Mouse (Mus musculus) spleen, adult 2 months (tissue): ENCODE results near the gene Chst15.

Experiments
- CTCF ChIP-seq: fragments of 200-500 bp; IDR thresholded peaks from 2 replicates; pipeline ENCODE4 v1.5.1; 2011; ENCODE audit warnings: mild to moderate bottlenecking, inconsistent platforms; ENCODE audit not compliant: insufficient read depth, insufficient read length, insufficient replicate concordance; ENCODE audit errors: extremely low read depth
- POLR2A ChIP-seq: fragments of 200-500 bp; IDR thresholded peaks from 2 replicates; pipeline ENCODE4 v1.6.1; 2011; ENCODE audit warnings: low read depth, low read length, inconsistent platforms

- TF ChIP-seq CTCF = peak; percentile 76; the same call in 1 of the 2 replicates
- no peak for TF ChIP-seq POLR2A
Measured at GRCm38 (mm10) chr7:132226379-132227074, 90.5 kb downstream of the Chst15 start.
